Mouse (Mus musculus) lung, postnatal 0 days (tissue): Measurements from ENCODE around the gene Skiv2l.

Experiments used
- CTCF ChIP-seq: IDR thresholded peaks from 2 replicates; pipeline ENCODE4 v1.5.1; 2016; ENCODE audit warnings: antibody characterized with exemption, mild to moderate bottlenecking
- EP300 ChIP-seq: IDR thresholded peaks from 2 replicates; pipeline ENCODE4 v1.6.1; 2016; ENCODE audit warnings: antibody characterized with exemption, mild to moderate bottlenecking, control low read depth

DNA sequence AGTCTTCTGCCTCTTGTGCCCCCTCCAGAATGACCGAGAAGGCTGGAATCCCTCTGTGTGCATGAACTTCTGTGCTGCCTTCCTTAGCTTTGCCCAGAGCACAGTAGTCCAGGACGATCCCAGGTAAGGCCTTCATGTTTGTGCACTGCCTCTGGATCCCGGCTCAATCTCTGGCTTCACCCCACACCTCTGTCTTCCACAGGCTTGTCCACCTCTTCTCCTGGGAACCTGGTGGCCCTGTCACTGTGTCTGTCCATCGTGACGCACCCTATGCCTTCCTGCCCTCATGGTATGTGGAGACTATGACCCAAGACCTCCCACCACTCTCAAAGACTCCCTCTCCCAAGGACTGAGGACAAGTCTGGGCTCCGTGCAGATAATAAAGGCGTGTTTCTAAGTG is 11.2 kb downstream of the Skiv2l start:
- TF ChIP-seq CTCF (no peak), EP300 (no peak)
